Mouse (Mus musculus) kidney, postnatal 4 days (tissue): ENCODE data around the gene Acsl5.

Experiments used
- DNase-seq, 2 experiments: peaks; one replicate each; pipeline ENCODE4 v3.0.0; 2021; ENCODE audit warnings: mixed read lengths in 2 of 2

The Acsl5 gene

DNA sequence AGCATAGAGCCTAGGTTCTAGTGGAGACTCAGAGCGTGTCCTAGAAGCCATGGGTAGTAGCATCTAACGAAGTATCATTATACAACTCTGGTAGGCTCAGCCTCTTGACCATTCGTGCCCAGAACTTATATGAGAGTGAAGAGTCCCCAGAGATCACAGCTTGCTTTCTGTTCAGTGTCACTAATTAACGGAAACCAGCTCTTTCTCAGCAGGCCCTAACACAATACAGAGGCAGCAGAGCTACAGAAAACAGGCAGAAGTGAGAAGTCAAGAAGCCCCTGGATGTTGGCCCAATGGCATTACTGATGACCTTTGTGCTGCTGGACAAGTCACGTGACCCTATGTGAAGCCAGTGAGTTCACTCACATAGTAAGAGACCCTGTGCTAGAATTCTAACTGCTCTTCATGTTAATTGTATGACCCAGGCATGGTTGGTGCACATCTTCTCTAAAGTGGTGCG lies 10.5 kb upstream of the Acsl5 start, which contains the start of gene Gucy2g:
Gucy2g (minus strand) TSS at position 51 of the 460 bp plus-strand sequence.
- no peak for DNase-seq

DNA sequence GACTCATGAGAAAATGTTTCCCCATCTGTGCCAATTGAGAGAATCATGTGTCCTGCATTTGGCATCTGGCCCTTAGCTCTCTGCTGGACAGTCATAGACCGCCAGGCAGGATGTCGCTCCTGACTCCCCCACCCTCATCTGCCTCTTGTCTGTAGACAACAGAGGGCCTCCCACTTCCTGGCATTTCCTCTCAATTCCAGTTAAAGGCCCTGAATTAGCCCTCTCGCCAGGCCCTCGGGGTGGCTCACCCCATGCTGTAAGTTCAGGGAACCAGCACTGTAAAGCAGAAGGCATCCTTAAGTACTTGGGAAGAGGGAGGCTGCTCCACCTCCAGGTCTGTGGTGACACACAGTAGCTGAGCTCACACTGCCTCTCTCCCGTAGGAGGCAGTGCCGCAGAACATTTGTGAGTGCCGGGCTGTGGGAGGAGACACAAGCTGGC lies 6.9 kb upstream of the Acsl5 start:
- peak; percentile 67 to 81 for DNase-seq

DNA sequence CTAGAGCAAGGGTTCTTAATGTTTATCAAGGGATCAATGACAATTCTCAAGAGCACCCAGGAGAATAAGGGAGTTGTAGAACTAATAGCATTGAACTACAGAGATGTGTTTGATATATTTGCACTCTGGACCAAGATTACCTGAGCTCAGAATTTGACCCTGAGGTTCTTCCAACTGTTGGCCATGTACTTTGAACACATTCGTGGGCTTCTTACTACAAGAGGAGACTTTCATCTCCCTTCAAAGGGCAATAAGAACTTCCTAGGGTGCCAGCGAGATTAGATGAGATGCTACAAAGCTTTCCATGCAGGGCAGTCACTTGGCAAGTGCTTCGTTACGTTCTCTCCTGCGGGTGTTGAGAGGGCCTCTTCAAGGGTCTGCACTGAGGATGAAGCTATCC lies 4.2 kb upstream of the Acsl5 start:
- no peak for DNase-seq

DNA sequence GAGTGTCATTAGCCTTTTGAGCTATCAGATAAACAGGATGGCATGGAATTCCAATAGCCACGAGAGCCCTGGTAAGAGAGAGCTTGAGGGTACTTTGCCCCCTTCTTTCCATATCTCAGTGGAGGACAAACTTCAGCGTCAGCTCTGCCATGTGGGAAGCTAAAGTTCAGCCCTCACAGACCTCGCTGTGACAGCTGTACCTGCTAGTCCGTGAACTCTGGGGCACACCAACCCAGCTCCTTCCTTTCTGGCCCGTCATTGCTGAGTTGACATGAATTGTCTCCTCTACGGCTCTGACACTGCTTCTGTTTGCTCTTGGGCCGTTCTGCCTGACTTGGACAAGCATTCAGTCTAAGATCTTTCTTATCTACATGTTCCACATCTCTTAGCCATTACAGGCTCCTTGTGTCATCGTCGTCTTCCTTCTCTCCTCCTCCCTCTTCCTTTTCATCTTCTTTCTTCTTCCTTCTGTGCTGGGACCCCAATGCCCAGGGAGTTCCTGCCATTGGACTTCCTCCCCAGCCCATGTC lies 3.7 kb upstream of the Acsl5 start:
- no peak for DNase-seq

DNA sequence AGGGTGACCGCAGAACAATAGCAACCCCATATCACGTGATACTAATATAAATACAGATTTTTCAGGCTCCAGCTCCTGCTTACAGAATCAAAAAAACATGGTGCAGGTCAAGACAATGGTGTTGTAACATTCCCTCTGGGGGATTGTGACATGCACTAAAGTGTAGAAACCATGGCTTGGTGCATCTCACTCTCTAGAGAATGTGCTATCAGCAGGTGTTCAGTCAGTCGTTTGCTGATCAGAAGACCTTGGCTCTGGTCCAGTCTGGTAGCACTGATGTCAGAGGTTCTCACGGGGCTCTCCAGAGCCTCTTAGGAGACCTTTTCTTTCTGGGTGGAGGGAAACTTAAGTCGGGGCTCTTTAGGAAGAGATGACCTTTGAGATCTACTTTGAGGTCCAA lies 1.3 kb upstream of the Acsl5 start:
- no peak for DNase-seq

DNA sequence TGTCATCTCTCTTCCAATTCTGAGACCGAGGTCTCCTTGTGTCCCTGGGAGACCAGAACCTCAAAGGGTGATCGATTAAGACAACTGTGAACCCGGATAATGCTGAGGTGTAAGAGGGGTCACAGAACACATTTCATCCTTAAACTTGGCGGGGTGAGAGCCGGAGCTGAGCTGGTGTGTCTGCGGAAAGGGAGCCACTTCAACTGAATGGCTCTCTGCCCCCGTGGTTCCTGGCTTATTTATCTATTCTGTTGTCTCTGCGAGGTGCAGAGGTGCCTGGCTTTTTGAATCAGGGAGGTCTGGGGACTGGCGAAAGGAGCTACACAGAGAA lies 1.5 kb downstream of the Acsl5 start:
- peak in 1 of 2 experiments; percentile 11 for DNase-seq

DNA sequence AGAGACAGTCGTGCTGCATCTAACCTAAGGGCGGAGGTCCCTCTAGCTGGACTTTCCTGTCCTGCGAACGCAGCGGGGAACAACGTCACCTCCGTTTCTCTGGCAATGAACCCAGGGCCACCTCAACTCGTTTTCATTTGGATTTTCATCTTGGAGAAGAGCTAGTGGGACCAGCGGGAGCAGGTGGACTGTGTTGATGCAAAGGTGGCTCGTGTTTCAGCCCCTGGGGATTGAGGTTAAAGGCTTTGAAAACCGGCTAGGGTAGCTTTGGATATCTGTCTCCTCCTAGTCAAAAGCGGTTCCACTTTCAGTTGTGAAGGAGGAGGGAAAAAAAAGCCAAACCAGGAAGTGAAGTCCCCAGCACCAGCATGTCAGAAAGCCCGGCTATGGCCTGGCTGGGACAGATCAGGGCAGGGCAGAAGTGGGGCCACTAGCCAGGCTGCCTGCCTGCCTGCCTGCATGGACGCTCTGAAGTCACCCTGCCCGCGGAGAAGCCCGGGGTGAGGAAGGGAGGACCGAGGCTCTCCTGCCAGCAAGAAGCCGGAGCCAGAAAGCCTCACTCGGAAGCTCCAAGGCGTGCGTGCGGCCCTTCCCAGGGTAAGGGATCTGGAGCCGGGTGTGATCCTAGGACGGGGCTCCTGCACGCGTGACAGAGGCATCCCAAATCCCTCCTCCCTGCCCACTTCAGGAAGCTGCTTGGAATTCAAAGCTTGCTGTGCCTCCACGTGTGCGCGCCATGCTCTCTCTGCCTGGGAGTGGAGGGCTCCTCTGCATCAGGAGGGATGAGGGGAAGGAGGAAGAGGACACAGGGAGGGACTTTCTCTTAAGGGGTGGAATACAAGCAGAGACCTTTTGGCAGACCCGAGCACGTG lies 2.1 kb downstream of the Acsl5 start:
- DNase-seq: peak; percentile 68 to 79

DNA sequence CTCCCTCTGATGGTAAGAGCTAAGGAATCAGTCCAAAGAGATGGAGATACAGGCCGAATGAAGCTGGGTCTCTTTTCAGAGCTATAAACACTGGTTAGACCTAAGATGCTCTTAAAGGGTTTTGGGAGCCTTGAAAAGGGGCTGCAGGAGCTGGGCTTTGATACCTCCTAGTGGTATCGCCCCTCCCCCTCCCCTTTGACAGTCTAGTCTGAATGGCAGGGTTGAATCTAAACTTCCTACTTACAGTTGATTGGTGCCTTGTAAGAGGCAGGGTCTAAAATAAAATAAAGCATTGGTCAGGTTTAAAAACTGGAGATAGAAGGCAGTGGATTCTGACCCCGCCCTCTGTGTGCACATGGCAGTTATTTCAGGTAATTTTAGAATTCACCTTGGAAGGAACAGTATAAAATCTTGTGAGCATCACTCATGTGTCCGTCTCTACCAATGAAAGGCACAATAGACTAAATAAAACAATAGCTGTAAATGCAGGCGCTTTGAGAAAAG lies 2.8 kb downstream of the Acsl5 start:
- DNase-seq: peak; percentile 51 to 61

DNA sequence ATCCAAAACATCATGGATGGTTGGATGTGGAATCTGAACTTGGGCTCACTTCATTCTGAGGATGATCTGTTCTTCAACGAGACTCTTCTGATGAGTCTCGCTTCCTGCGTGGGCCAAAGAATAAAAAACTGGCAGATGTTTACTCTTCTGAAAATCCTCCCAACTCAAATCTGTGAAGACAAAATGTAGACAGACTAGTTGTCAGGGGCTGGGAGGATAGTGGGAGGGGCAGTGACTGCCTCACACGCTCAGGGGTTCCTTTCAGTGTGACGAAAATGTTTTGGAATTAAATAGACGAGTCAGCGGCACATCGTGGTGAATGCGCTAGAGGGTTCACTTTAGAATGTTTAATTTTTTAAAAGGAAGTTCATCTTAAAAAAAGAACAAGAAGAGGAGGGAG lies 4.4 kb downstream of the Acsl5 start:
- DNase-seq: no peak

DNA sequence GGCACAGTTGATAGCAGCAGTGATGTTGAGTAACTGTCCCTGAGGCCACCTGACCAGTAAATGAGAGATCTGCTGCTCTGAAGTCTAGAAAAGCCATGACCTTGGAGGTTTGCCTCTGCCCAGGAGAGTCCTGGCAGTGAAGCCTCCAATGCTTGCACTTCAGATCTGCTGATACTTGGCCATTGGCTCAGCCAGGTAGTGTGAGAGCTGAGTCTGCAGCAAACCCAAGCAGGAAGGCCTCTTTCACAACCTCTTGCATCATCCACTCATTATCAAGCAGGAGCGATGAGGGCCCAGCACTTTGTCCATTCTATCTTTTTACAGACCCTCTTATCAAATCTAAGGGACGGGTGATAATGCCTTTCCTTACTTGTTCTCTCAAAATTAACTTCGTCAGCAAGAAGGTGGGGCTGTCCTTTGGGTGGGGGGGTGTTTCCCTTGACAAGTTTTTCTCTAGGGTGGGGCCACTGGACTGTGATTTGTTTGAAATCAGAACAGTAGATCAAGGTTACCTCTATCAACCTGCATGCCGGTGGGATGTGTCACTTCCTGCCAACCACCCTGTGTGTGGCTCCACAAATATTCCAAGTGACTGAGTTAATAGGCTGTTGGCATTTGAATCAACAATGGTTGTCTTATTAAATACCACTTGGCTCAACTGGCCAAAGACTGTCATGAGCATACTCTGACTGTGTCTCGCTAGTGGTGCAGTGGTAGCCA lies 6.1 kb downstream of the Acsl5 start:
- no peak for DNase-seq

DNA sequence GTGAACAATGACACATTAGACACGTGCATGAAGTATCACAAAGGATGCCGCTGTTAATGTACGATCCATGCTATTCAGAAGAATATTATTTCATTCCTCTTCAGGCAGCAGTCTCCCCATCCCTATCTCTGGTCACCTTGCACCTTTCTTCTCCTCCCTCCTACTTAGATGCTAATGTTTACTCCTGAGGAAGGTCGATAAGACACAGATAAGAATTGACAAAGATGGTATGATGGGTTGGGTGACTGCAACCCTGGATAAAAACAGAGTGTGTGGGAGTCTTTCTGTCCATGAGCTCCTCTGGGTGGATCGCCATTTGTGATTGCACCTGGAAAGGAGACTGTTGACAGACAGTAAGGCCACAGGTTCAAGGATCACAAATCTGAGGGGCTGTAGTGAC lies 6.8 kb downstream of the Acsl5 start:
- no peak for DNase-seq

DNA sequence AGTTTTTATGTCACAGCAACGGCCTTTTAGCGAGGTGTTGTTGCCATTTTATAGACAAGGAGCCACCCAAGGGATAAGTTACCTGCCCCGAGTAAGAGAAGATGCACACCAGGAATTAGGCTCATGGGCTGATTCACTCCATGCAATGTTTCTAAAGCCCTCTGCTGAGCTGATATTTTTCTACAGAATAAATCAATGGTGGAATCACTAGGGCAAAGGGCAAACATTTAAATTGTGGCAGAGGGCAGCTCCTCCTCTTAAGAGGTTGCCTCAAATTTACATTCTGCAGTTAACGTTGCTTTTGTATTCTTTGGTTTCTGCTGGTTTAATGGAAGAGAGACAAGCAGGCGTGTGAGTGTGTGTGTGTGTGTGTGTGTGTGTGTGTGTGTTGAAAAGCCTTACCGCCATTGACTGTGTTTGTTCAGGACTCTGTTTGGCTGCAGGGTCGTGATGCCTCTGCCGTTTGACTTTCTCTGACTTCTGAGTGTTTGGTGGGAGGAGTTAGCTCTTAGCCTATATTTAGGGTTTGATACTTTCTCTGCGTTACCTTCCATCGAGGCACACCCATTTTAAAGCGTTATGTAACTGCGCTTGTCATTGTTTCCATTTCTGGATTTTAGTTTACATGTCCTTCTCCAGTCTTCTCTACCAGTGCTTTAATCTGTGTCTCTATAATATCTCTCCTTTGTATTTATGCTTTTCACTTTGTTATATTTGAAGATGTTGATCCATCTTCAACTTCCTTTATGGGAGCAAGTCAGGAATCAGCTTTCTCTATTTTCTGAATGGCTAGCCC lies 8.8 kb downstream of the Acsl5 start:
- DNase-seq: no peak

DNA sequence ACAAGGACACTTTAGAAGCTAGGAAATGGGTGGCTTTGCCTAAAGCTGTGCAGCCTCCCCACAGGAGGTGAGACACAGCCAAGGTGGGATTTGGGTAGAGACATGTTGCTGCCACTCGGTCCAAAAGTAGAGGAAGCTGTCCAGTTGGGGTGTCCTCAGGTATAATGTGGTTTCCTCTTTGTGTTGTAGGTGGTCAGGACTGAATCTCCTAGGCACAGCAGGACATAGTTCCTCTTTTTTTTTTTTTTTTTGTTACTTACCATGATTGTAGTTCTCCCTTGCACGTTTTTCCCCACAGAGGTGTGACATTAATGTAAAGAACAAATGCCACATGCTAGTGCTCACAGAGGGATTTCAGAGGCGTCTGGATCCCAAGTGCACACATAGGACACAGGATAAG lies 13.5 kb downstream of the Acsl5 start:
- no peak for DNase-seq

DNA sequence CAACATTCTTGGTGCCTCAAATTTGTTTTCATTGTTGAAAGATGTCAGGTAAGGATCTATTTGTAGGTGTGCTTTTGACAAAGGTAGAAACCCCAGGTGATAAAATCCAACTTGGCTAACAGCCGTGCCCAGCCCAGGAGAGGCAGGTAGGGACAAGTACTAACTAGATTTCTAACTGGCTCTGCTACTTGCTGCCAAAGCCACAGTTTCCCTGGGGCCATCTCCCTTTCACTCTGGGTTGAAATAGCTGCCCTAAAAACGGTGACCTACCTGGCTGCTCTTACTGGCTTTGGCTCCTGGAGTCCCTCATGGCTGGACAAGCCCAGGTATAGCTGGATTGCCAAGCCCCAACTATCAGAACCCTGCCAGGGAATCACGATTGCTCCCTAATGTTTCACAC lies 15.0 kb downstream of the Acsl5 start:
- DNase-seq: peak in 1 of 2 experiments; percentile 29

DNA sequence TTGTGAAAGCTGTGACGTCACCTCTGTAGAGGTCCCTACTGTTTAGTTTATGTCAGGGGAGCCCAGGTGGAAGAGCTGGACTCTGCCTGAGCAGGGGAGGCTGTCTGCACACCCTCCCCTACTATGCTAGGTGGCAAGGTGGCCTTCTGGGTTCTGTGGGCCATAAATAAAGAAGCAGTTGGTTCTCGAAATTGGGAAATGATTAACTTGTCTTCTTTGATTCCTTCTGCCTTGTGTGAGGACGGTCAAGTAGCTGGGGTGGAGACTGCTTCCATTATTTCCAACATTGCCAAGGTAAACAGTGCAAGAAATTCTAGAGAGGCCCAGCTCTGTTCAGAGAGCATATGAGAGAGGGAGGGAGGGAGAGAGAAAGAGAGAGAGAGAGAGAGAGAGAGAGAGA lies 16.4 kb downstream of the Acsl5 start:
- peak in 1 of 2 experiments; percentile 31 for DNase-seq

DNA sequence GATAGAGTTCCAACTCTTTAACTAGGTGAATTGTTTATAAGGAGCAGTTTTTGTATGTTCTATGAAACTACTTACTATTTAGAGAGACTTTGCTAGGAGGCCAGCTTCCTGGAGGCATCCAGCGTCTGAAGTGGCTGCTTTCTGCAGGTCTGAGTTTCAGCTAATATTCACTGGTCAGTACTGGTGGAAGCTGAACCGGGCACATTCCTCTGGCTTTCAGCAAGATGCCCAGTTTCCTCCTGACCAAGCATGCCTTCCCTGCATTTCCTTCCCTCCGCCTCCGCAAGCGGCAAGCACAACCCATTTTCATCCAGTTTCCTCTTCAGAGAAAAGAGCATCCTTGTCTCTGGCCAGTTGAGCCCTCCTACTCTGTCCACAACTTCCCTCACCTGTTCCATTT lies 17.3 kb downstream of the Acsl5 start:
- DNase-seq: peak; percentile 20 to 43

DNA sequence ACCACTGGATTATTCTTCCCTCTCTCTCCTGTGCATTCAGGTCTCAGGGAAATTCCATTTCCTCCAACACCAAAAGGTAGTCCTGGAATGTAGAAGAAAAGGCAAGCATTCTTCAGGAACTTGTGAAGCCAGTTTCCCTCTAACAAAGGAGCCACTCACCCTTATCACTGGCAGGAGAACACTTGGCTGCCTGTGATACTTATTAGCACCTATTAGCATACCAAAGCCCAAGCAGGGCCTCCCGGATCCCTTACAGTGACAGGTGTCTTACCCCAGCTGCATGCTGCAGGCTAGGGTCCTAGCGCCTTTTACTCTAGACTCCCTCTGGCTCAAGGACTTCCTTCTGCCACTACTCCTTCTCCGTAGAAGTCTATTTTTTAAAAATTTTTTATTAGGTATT lies 19.7 kb downstream of the Acsl5 start:
- peak in 1 of 2 experiments; percentile 27 for DNase-seq

DNA sequence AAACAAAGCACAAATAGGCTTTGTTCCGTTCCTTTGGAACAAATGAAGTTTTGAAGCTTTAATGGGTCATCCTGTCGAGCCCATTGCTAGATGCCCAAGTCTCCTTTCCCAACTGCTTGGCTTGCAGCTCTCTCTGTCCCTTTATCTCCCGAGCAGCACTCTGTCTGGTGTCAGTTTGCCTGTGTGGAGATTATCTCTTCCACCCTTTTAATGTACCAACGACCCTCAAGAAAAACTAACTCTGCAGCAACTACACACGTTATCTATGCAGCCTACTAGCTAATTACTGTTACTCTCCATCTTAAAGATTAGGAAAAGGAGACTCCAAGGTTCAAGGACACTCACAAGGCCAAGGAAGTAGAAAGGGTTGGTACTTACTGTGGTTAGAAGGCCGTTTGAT lies 21.6 kb downstream of the Acsl5 start:
- DNase-seq: no peak

DNA sequence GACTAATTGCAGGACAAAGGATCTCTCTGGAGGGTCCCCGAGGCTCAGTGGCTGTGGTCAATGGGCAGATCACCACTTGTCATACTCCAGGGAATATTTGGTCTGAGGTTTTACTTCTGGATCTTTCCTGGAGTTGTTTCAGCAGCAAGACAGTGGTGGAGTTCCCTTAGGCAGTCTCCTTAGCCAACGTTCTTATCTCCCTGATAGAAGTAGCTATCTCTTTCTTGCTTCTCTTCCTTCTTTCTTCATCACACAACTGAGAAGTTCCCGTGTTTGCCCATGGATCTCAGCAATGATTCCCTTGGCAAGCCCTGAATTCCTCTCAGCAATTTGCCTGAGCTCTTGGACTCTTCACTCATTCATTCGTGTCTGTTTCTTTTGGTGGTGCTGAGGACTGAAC lies 24.4 kb downstream of the Acsl5 start:
- no peak for DNase-seq

DNA sequence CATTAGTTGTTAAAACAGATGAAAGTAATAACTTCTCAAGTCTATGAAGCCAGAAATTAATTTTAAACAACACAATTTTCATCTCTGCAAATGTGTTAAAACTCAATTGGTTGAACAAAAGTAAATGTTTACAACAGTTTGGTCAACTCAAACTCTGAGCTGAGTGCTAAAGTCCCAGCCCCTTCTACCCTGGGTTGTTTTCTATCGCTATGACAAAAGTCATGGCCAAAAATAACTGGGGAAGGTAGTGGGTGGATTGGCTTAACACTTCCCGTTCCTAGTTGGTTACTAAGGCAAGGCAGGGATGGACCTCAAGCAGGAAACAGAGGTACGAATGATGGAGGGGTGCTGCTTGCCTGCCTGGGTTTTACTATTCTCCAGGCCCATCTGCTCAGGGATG lies 25.0 kb downstream of the Acsl5 start:
- no peak for DNase-seq

DNA sequence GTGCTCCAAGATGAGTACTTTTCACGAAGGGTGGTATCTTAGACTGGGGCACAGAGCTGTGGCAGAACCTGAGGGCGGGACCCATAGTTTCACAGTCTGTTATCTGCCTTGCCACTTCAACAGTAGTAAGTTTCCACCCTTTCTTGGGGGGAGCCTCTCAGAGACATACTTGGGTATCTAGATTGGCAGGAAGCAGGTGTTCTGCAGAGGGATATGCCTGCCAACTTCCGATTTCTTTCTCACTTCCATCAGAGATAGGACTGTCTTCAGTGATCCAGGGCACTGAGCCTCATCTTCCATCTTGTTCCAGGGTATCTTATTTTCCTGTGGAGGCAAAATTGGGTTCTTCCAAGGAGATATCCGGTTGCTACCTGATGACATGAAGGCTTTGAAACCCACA lies 32.4 kb downstream of the Acsl5 start:
- DNase-seq: no peak

DNA sequence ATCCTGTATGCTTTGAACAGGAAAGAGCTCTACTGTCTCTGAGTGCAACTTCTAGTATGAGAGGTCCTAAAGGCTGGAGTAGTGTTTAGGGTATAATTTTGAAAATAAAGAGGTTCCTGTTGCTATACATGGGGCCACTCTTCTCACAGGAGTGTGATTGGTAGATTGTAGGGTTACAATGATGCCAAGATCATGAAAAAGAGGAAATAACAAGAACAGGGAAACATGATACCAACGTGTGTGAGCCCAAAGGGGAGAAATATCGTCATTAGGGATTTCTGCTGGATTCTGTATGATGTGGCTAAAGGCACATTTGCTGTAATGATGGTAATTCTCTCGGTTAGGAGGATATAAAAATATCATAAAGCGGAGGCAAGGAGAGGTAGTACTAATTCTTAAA lies 34.3 kb downstream of the Acsl5 start:
- no peak for DNase-seq

DNA sequence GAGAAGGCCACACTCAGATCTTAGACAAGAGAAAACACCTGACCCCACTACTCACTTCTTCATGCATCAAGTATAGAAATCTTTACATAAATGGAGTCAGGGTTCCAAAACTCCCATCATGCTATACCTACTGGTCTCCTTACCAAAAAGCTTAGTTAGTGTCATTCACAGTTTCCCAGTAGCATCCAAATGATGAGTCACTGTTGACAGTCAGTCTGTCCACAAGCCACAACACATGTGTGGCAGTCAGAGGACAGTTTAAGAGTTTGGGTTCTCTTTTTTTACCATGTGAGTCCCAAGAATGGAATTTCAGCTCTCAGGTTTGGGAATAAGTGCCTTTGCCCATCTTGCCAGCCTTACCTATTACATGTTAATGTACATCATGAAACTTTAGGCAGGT lies 37.2 kb downstream of the Acsl5 start:
- no peak for DNase-seq
